Mouse (Mus musculus) layer of hippocampus, postnatal 25 days (tissue): ENCODE measurements around the gene Myo10. TPM values are rescaled to one million over a fixed set of nuclear protein-coding genes. Genes with fewer than 3 reads are reported as not detected.

Source experiments
- DNase-seq, 2 experiments: peaks; one replicate each; pipeline ENCODE4 v3.0.0; 2022; ENCODE audit warnings: mixed read lengths in 2 of 2, low spot score in 1 of 2; ENCODE audit errors: extremely low spot score in 1 of 2
- total RNA-seq, 2 experiments: library from RNA; stranded (reverse); gene quantifications; 2 replicates each; pipeline ENCODE4 v1.2.3; 2021

Gene Myo10
- total RNA-seq, 2 experiments from 2014 or later: 49.1 to 55.9 TPM

DNA sequence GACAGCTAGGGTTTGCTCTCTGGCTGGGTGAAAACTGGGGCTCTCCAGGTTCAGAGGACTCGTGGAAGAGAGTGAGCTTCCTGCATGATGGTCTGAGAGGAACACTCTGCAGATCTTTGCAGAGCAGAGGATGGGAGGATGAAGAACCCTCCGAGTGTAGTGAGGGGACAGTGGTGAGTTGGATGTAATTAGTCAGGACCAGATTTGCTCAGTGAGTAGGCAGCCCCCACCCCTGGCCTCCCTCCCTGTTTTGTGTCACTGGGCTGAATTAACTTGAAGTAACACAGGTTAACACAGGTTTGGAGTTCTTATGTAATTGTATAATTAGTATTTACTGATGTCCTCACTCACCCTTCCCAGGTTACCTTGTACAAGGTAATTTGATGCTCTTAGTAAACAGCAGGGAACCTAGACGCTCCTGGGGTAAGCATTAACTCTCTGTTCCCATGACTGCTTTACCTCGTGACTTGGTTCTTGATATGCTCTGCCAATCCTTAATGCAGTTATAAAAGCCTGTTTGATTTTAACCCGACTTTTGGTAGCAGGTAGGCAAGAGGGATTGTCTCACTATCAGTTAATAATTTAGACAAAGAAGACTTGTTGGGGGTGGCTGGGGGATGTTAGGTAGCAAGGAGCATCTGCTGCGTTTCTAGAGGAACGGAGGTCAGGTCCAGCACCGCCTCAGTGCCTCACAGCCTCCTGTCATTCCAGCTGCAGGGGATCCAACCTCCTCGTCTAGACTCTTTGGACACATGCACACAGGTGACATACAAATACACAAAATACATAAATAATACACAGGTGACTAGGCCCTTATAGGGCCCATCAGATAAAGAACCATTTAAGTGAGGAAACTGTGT is 66.3 kb downstream of the Myo10 start:
- DNase-seq: no peak

DNA sequence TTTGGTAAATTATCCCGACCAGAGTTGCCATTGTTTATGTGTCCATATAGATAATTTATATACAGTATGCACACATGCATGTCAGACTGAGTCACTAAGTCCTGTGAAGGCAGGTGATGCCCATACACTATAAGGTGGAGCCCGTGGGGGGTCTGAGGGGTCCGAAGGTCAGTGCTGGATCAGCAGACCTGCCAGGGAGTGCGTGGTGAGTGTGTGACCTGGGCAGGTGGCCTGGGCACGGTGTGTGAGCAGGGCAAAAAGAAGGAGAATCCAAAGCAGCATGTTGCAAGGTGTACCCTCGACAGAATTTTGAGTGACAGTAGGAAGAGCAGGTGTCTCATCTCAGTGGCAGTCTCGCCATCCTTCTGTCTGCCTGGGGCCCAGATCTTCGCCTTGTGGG is 67.2 kb downstream of the Myo10 start:
- no peak for DNase-seq

DNA sequence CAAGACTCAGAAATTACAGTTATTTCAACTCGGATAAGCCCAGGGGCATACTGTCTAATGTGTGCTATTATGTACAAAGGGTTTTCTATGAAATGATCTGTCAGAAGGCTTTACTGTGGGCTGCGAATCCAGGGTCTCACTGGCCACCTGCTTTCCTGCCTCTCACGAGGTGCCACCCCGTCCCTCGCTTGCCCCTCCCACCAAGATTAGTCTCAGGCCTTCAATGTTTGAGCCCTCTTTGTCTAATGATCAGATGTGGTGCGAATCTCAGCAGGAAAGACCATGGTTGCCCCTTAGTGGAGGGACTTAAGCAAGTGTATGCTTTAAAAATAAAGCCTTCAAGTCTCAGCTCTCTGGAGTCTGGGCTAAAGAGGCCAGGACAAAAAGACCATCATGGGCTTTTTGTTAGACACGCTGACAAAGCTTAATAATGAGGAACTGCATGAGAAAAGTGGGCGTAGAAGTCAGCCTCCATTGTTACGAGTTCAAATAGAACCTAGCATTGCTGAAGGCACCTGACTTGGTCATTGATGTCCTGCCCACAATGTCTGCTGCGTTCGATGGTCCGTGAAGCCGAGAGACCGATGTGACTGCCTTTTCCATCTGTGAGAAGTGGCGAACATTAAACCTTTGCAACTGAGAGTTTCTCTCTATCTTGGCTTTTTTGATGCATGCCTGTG is 67.9 kb downstream of the Myo10 start:
- DNase-seq: no peak

DNA sequence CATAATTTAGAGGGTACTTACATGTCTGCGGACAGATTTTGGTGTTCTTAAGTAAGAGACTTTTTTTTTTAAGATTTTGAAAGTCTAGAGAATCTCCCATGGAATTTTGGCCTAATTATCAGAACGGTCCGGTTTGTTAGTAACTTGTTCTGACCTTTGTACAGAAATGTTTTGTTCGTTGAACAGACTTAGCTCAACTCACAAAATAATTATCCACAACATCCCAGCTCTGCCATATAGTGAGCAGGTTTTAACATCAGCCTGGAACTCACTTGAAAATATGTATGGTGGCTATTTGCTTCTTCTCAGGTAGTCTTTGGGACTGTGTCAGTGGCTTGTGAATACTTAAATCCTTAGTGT is 68.4 kb downstream of the Myo10 start:
- no peak for DNase-seq

DNA sequence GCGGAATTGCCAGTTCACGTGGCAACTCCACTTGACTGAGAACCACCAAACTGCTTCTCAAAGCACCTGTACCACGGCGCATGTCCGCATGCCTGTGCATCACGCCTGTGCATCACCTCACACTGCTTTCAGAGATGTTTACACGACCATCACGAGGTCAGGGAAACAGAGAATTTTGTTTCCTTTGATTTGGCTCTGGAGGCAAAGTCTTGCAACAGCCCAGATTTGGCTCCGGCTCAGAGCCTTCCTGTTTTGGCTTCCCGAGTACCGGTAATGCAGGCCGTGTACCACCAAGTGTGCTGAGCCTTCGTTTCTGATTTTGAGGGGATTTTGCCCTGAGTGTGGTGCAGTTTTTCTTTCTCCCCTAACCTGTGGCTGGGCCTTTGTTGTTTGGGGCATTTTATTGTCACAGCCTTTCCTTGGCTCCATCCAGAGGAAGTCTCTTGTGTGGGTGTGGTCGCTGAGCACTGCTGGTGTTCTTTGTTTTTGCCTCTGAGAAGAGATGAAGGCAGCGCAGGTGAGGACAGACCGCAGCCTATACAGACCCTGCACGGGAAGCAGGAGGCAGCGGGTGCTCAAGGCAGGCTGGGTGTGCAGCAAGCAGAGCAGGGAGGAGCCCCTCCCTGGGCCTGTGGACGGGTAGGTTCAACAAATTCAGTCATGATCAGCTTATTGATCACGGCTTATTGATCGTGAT is 70.1 kb downstream of the Myo10 start:
- DNase-seq: no peak

DNA sequence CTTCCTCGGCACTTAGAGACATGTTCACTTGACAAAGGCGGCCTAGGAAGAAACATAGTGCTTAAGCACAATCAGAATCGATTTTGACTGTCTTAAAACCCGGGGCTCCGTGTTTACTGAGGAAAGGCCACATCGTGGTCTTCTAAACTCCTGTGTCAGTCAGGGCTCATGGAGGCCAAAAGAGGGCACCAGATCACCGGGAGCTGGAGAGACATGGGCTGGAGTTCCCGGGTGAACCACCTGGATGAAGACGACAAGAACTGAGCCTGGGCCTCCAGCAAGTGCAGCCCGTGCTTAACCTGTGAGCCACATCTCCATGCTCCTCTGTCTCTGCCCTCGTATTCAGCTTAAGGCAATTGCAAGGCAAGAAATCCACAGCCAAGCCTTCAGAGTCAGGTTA is 71.4 kb downstream of the Myo10 start:
- DNase-seq: no peak

DNA sequence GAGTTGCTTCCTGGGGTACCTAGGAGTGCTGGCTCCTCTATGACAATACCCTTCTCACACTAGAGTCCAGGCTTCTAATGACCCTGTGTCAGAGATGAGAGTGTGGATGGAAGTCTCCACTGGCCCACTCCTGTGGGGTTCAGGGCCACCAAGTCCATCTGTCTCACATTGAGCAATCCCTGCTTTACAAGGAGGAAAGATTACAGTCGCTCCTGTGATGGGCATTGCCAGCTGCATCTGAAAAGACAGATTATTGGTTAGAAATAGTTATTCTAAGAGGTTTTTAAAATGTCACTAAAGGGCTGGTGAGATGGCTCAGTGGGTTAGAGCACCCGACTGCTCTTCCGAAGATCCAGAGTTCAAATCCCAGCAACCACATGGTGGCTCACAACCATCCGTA is 72.4 kb downstream of the Myo10 start:
- DNase-seq: no peak

DNA sequence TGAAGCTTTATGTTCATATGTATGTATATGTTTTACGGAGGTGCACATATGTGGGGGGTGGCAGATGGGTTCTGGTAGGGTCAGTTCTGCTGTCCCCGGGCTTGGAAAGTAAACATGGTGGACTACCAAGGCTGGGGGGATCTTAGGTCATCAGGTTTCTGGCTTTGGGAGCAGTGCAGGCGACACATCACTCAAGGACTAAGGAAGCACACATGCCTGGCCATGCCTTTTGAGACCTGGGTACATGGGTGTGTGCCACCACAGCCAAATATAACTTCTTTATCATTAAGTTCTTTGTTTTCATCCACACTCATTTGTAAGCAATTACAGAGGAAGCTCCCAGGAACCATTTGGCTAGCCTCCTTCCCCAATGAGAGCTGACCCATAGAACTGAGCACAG is 72.9 kb downstream of the Myo10 start:
- no peak for DNase-seq

DNA sequence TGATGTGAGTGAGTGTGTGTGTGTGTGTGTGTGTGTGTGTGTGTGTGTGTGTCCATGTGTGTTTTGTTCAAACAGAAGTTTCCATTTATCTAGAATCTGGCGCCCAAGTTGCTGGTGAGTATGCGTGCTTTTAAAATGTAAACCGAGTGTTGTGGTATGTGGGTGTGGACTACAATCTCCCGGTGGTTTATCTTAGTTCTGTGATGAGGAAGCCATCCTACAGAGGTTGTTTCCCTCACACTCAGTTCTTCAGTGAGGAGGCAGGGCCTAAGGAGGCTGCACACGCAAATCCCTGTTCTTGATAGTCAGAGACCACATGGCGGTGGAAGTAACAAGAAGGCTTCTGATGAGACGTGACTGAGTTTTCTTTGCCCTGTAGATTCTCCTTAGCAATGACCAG is 73.6 kb downstream of the Myo10 start:
- DNase-seq: no peak

DNA sequence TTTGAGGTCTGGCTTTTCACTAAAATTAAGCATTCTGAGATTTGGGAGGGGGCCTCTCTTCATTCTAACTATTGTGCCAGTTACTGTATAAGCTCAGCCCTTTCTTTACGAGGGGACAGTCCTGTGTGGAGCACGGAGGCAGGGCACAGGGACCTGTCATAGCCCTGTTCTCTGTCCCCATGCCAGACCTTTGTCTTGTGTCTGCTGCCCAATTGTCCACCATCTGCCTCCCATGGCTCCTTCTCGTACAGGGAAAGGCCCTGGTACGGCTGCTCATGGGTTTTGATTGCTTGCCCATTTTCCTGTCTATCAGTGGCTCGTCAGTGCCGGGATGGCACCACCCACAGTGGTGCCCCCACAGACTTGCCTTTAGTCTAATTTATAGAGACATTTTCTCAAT is 74.3 kb downstream of the Myo10 start:
- no peak for DNase-seq

DNA sequence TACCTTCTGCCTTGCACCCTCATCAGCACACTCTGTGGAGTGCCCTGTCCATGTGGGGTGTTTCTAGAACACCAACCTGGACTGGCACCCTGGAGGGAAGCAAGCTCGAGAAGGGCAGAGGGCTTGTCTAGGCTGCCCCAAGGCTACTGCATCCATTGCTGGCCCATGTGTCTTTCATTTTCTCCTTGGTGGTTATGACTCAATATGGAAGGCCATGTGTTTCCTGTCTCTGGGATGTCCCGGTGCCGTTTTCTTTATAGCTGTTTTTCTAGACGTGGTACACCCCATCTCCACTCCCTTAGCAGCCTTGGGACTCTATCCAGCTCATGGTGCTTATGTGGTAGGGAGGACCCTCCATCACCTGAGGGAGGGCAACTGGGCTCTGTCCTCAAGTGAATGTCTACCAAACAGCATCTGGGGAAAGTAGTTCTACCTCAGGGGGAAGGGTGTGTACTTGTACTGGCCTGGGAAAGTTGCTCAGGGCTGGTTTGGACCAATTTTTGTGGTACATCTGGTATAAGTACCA is 76.8 kb downstream of the Myo10 start:
- DNase-seq: no peak

DNA sequence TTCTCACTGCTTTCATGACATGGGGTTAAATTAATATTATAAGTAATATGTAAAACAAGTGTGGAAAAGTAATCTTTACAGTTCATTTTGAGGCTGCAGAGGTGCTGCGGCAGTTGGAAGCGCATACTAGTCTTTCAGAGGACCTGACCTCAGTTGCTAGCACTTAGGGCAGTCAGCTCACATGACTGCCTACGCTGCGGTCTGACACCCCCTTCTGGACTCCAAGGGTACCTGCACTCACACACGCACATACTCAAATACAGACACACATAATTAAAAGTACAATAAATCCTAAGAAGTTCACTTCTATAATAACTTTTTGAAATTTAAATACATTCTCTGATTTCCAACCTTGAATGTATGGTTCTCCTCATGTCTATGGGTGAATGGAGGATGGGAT is 80.3 kb downstream of the Myo10 start:
- DNase-seq: no peak

DNA sequence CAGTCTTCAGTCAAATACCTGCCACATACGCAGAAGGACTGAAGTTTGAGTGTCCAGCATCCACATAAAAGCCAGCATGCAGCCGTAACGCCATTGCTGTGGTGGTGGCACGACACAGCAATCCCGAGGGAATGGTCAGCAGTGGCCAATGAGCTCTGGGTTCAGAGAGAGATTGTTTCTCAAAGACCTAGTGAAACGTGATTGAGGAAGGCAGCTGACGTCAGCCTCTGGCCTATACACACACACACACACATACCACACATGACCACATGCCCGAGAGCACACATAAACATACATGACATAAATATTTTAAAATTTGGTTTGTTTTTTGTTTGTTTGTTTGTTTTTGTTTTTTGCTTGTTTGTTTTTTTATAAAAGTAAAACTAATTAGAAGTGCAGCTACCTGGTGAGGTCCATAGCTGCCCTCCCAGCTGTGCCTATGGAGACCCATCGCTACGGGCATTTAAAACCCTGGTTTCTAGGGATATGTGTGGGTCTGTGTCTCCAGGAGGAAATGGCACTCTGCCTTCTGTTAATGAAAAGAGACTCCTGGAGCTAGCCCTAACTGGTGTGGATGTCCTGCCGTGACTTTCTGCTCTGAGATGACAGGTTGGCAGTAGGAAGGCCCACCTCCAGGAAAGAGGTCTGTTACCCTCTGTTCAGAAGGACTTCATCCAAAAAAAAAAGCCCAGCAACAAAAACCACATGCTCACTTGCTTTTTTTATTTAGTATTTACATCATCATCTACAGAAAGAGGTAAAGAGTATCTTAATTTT is 82.7 kb downstream of the Myo10 start:
- no peak for DNase-seq

DNA sequence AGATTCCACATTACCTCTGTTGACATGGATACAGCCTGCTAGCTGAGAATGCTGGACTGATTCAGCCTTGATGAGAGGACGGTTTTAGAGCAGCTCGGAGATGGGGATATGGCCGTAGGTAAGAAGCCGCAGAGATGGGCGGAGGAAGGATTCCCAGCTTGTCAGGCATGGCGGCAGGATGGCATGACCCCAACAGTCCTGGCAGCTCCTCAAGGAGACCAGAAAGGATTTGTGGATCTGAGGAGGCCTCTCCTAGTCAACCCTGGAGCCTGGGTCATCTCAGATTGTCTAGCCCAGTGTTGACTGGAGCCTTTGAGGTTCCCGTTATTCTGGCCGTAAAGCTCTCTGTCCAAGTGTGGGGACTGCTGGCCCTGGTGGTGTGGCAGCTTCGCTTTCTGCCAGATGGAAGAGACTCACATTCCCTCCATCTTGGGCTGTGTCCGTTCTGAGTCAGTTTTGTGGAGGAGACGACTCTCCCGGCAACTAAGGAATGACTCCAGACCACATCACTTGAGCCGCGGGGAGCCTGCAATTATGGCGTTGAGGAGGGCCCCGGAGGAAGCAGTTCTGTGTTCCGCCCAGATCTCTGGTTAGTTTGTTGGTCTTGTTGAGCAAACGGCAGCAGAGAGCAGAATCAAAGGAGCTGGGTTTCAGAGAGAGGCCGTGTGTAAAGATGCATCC is 84.7 kb downstream of the Myo10 start:
- no peak for DNase-seq

DNA sequence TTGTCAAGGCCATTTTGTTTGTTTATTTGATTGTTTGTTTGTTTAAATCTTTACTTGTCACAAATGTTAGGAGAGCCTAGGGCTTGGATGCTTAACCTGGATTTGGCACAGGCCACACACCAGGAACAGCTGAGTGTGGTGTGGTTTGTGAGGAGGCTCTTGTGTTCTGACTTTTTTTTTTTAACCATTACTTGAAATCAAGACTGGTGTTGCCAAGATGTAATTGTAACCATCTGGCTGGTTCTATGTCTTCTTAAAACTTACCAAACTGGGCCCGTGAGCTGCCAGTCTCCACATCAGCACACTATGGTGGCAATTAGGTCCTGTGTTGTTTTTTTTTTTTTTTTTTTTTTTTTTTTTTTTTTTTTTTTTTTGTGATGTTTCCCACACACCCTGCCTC is 85.6 kb downstream of the Myo10 start:
- DNase-seq: no peak

DNA sequence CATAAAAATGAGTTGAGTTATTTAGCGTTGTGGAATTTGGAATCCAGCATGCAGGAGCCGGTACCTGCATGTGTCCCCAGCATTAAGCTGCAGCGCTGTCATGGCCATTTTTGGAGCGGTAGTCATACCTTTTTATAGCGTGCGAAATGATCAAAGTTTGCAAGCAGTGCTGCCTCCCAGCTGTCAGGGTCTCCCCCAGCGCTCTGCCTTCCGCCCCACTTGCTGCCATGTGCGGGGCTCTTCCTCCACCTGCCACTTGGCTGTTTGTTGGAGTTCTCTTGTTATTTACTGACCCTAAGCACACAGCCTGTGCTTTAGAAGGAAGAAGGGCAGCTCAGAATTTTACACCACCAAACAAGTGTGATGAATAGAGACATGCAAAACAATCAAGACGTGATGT is 88.6 kb downstream of the Myo10 start:
- no peak for DNase-seq

DNA sequence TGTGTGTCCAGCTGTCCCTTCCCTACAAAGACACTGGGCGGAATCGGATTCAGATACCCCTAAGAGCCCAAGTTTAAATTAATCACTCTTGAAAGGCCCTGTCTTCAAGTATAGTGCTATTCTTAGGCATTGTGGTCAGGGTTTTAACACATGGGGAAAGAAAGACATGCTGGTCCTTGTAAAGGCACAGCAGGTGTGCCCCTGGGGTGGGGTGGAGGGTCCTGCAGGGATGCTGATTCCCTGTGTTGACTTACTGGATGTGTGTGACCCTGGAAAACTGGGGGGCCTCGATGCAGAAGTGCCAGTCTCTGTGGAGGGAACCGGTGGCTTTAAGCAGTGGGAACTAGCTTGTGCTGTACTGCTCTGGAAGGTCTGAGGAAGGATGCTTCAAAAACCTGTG is 90.6 kb downstream of the Myo10 start:
- no peak for DNase-seq

DNA sequence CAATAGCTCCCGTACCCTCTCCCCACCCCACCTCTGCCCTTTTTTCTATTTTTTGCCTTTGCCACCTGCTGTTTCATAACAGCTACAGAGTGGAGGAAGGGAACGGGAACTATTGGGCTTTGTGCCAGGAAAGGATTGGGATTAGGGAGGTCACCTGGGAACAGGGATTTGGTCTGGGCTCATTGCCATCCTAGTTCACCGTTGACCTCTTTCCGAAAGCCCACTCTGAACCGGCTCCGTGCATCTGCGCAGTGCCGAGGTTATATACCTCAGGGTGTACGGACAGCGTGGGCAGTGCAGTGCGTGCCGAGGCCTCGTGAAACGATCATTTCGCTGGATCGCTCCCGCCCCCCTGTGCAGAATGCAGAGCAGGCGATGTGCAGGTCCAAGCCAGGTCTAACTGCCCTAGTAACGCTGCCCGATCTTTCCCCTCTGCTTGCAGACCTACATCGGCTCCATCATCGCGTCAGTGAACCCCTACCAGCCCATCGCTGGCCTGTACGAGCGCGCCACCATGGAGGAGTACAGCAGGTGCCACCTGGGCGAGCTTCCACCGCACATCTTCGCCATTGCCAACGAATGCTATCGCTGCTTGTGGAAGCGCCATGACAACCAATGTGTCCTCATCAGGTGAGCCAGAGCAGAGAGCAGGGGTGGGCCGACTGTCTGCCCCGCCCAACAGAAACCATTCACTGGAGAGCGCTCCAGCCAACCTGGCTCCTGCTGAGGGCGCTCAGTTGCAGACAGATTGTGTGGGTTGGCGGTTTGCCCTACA is 91.4 kb downstream of the Myo10 start:
- DNase-seq: peak; percentile 49 to 55
